Mouse (Mus musculus): ENCODE results near the gene Dock4. TPM values are rescaled to one million over a fixed set of nuclear protein-coding genes. Genes with fewer than 3 reads are reported as not detected.

Dock4 gene
- total RNA-seq, 2 experiments from 2014 or later: 13.9 to 14.8 TPM

GRCm38 (mm10) chr12:40499627-40500329 lies 54.0 kb downstream of the Dock4 start:
- intact Hi-C loops (cut with DNase I): loop anchor here (2.0 kb wide), 2 partner anchors 53 to 243 kb away; no protein-coding TSS in a partner anchor
- peak overlapping the region; percentile 91 for H3K27ac ChIP-seq
- peak; percentile 86 for DNase-seq
- H3K4me3 ChIP-seq: peak overlapping the region; percentile 48
- no peak for TF ChIP-seq CTCF (IDR thresholded peaks at IDR 0.05)

- TF ChIP-seq CTCF (IDR thresholded peaks at IDR 0.05): no peak
- intact Hi-C loops (cut with DNase I): no loop called here
- DNase-seq: no peak
Measured at GRCm38 (mm10) chr12:40501141-40501540, 55.4 kb downstream of the Dock4 start.

GRCm38 (mm10) chr12:40503520-40503919 lies 57.8 kb downstream of the Dock4 start:
- Histone ChIP-seq H3K27ac (peak overlapping the region; percentile 67; the same call in 1 of the 2 replicates), H3K4me3 (peak overlapping the region; percentile 47; the same call in 1 of the 2 replicates)
- intact Hi-C loops (cut with DNase I): no loop called here
- DNase-seq: no peak
- no peak for TF ChIP-seq CTCF (IDR thresholded peaks at IDR 0.05)

More at GRCm38 (mm10) chr12:40501141-40501540, 55.4 kb downstream of the Dock4 start:
- 0 out of 2 replicates have a peak overlapping the region, but pooled peaks have one; percentile 91 for H3K27ac ChIP-seq
- H3K4me3 ChIP-seq: no peak overlapping the region

- Histone ChIP-seq H3K27ac (peak overlapping the region; percentile 67), H3K4me3 (peak overlapping the region; percentile 47)
- intact Hi-C loops (cut with DNase I): loop anchor here (5.0 kb wide), 1 partner anchor 73 kb away; no protein-coding TSS in a partner anchor
- no peak for DNase-seq
- TF ChIP-seq CTCF (IDR thresholded peaks at IDR 0.05): no peak
Measured at GRCm38 (mm10) chr12:40504687-40505086, 58.9 kb downstream of the Dock4 start.

GRCm38 (mm10) chr12:40507823-40508390 lies 62.2 kb downstream of the Dock4 start:
- peak overlapping the region; percentile 56 for H3K27ac ChIP-seq
- no peak for DNase-seq
- intact Hi-C loops (cut with DNase I): loop anchor here (5.0 kb wide), 1 partner anchor 69 kb away; no protein-coding TSS in a partner anchor
- H3K4me3 ChIP-seq: no peak overlapping the region
- no peak for TF ChIP-seq CTCF (IDR thresholded peaks at IDR 0.05)

- intact Hi-C loops (cut with DNase I): loop anchor here (5.0 kb wide), 1 partner anchor 69 kb away; no protein-coding TSS in a partner anchor
- DNase-seq: no peak
- Histone ChIP-seq H3K4me3 (peak overlapping the region; percentile 25; the same call in 1 of the 2 replicates), H3K27ac (peak overlapping the region; percentile 56)
- TF ChIP-seq CTCF (IDR thresholded peaks at IDR 0.05): no peak
Measured at GRCm38 (mm10) chr12:40508416-40508815, 62.7 kb downstream of the Dock4 start.

- intact Hi-C loops (cut with DNase I): loop anchor here (5.0 kb wide), 1 partner anchor 165 kb away; no protein-coding TSS in a partner anchor
- no peak for TF ChIP-seq CTCF (IDR thresholded peaks at IDR 0.05)
- Histone ChIP-seq H3K27ac (peak overlapping the region; percentile 43), H3K4me3 (no peak overlapping the region)
- DNase-seq: no peak
Measured at GRCm38 (mm10) chr12:40511643-40512369, 66.1 kb downstream of the Dock4 start.

- intact Hi-C loops (cut with DNase I): loop anchor here (5.0 kb wide), 1 partner anchor 165 kb away; no protein-coding TSS in a partner anchor
- peak overlapping the region; percentile 43 for H3K27ac ChIP-seq
- DNase-seq: no peak
- H3K4me3 ChIP-seq: no peak overlapping the region
- no peak for TF ChIP-seq CTCF (IDR thresholded peaks at IDR 0.05)
Measured at GRCm38 (mm10) chr12:40512370-40512693, 66.6 kb downstream of the Dock4 start.

- no peak for DNase-seq
- no peak for TF ChIP-seq CTCF (IDR thresholded peaks at IDR 0.05)
- H3K27ac ChIP-seq: peak overlapping the region; percentile 85; the same call in 1 of the 2 replicates
- H3K4me3 ChIP-seq: no peak overlapping the region
- intact Hi-C loops (cut with DNase I): loop anchor here (5.0 kb wide), 1 partner anchor 164 kb away; no protein-coding TSS in a partner anchor
Measured at GRCm38 (mm10) chr12:40512994-40513393, 67.2 kb downstream of the Dock4 start.

- no peak for TF ChIP-seq CTCF (IDR thresholded peaks at IDR 0.05)
- Histone ChIP-seq H3K4me3 (peak overlapping the region; percentile 40), H3K27ac (peak overlapping the region; percentile 85)
- intact Hi-C loops (cut with DNase I): loop anchor here (5.0 kb wide), 1 partner anchor 163 kb away; no protein-coding TSS in a partner anchor
- DNase-seq: peak; percentile 68
Measured at GRCm38 (mm10) chr12:40514021-40514420, 68.3 kb downstream of the Dock4 start.

GRCm38 (mm10) chr12:40522468-40522867 lies 76.7 kb downstream of the Dock4 start:
- DNase-seq: no peak
- Histone ChIP-seq H3K4me3 (no peak overlapping the region), H3K27ac (no peak overlapping the region)
- intact Hi-C loops (cut with DNase I): no loop called here
- no peak for TF ChIP-seq CTCF (IDR thresholded peaks at IDR 0.05)

- intact Hi-C loops (cut with DNase I): no loop called here
- DNase-seq: no peak
- H3K27ac ChIP-seq: no peak overlapping the region
- TF ChIP-seq CTCF (IDR thresholded peaks at IDR 0.05): no peak
- H3K4me3 ChIP-seq: no peak overlapping the region
Measured at GRCm38 (mm10) chr12:40523020-40523419, 77.3 kb downstream of the Dock4 start.

Data from gastrocnemius, adult 2 months (tissue).